Mouse (Mus musculus) spleen, adult 18-20 months (tissue): ENCODE results near the gene Krt33a.
A peak's percentile ranks its signal among the peaks of the same experiment; 100 is the strongest.

Experiments
- DNase-seq, 2 experiments: peaks; one replicate each; pipeline ENCODE4 v3.0.0; 2022; ENCODE audit warnings: mixed read lengths in 2 of 2

Krt33a gene

GRCm38 (mm10) chr11:100016112-100016511 lies at the start of gene Krt33a:
Krt33a (minus strand) TSS chr11:100016212.
- DNase-seq, result no peak

DNA sequence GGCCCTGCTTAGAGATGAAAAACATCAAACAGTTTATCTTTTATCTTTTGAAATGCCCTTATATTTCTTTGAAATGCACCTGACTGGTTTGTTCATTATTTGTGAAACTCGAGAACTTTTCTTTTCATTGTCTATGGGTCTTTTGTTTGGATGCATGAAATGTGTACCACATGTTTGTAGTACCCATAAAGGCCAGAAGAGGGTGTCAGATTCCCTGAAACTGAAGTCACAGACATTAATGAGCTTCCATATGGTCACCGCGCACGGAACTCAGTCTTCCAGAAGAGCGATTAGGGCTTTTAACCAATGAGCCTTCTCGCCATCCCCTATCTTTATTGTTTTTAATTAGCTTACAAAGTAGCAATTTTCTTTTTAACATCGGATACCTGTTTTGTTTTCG lies 42.9 kb upstream of the Krt33a start:
- DNase-seq, result no peak

DNA sequence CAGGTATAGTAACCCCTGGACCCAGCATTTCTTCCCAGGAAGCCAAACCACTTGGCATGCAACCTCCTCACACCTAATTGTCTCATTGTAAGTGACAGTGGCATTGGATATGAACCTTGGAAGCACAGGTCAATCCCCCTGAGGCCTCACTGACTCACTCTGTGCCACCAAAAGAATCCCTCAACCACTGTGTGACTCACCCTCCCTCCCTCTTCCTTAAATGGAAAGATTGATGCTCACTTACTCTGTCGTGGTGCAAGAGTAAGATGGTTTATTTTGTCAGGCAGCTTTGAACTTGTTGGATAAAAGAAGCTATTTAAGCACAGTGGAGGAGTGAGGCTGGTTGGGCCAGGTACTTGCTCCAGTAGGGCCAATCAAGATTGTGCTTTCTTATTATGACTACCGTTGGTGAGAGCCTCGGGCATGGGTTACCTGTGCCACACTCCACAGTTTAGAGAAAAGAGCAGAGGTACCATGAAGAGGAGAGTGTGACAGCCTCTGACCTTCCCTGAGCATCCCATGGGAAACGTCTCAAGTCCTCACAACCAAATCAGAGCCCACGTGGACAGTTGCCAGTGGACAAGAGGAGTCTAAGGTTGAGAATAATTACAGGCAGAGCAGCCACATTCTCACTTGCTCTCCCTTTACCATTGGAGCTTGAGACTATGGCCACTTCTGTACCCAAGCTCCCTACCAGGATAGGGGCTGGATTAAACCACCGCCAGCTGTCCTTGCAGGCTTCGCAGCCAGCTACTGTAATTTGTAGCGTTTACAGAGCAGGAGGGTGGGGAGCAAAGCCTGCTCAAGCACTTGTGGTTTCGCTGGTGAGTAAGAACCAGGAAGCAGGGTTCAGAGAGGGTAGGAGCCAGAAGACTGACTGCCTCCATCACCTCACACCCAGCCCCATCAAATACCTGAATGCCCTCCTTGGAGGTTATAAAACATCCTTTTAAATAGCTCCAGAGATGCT lies 40.0 kb upstream of the Krt33a start:
- no peak for DNase-seq

DNA sequence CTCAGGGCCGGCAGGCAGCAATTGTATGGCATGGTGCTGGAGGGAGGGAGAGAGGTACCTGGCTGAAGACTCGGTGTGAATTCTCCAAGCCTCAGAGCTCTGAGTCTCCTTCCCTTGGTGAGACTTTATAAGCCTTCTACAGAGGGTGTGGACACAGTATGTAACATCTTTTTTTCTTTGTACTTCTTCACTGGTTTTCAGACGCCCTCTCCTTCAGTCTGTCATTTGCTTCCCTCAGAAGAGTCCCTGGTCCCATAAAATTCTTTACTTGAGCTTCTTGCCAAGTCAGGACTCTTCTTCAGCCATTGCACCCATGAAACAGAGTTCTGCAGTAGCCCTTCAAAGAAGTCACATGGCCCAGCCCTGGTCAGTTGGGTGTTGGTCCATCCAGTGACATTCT lies 34.4 kb upstream of the Krt33a start, which contains the start of gene Krt31:
Gene Krt31 (minus strand): TSS at position 101 of the 400 bp plus-strand sequence.
- DNase-seq, result no peak

DNA sequence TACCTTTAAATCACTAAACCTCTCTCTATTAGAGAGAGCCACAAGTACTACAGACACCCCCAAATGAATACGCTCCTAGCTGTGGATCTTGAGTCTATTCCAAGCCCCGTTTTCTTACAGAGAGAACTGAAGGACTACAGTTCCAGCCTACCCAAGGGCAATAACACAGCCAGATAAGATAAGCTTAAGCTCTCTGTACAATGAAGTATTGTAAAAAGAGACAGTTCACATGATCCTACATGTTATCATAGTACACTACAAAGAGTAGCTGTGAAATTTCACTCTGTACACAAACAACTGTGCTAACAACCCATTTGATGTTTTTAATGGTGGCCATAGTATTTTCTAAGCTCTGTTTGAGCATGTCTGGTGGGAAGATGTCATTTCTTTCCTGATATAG lies 31.2 kb upstream of the Krt33a start:
- DNase-seq, result no peak

- no peak for DNase-seq
These were observed 30.4 kb upstream of the Krt33a start for GRCm38 (mm10) chr11:100046303-100046866.

DNA sequence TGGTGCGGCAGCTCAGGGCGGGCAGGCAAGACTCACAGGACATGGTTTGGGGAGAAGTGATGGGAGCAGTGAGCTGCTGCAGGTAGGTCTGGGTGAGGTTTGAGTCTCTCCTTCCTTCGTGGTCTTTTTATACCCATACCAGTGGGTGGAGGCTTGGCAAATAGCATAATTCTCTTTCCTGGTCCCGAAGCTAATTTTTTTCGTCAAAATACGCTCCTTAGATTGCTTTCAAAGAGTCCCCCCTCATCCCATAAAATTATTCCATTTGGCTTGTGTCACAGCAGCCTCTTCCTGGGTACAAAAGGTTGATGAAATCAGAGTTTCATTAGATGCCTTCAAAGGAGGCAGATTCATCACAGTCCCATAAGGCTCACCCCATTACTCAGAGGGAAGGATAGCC lies 25.4 kb upstream of the Krt33a start, which contains the start of gene Krt34:
Gene Krt34 (minus strand): TSS at position 101 of the 400 bp plus-strand sequence.
- DNase-seq, result no peak

DNA sequence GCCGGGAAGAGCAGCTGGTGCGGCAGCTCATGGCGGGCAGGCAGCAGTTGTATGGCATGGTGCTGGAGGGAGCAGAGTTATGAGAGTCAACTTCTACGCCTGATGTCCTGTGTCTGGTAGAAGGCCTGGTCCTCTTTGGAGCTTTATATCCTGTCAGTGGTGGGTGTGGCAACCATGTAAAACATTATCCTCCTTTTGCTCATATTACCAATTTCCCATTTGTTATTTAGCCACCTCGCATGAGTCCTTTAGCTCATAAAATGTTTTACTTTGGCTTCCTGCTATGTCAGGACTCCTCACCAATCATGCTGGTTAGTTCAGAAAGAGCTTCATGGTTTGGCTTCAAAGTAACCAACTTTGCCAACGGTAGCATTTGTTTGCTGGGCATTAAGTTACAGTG lies 13.8 kb upstream of the Krt33a start, which contains the start of gene Krt33b:
Gene Krt33b (minus strand): TSS at position 101 of the 400 bp plus-strand sequence.
- no peak for DNase-seq

GRCm38 (mm10) chr11:100021438-100021837 lies 5.4 kb upstream of the Krt33a start:
- DNase-seq, result no peak

DNA sequence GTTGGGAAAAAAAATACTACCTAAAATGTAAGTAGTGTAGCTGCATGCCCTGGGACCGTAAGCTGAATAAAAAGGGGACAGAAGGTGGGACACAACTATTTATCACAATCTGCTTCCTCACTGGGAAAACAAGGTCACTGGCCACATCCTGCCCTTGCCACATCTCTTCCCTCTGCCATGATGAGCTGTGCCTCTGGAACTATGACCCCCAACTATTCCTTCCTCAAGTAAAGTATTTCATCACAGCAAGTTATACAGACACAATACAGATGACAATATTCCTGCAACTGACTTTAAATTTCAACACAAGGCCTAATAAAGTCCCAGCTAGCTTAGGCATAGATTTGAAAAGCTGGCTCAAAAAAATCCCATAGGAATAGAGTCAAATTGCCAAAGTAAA lies 3.5 kb upstream of the Krt33a start:
- no peak for DNase-seq

- DNase-seq, result no peak
These were observed 2.3 kb downstream of the Krt33a start for GRCm38 (mm10) chr11:100013691-100014171.

DNA sequence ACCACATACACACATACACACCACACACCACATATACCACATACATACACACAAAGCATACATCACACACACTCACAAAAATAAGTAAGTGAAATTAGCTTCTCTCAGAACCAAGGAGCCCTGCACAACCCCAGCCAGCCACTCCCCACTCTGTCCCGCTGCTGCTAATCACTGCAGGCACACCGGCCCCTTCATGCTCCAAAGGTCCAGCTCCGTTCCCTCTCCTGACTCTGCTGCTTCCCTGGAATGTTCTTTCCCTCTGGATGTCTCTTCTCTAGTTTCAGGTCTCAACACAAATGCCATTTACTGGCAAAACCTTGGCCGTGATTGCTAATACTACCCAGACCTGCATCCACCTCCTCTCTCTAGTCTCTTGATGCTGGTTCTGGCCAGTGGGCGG lies 5.3 kb downstream of the Krt33a start:
- no peak for DNase-seq

DNA sequence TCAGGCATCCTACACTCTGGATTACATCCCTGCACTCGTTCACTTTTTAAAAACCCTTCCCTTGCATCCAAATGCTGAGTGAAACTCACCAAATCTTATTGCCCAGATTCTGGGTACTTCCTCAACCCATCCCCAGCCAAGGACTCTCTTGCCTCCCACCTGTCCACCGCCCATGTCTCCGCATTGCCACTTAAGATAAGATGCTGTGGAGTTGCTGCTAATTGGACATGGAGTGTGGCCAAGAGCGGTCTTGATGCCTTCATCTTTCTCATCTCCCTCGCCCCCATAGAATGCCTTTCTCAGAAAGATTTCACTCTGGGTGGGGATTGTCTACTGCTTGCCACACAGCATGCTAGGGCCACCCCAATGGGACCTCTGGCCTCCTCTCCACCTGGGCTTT lies 7.7 kb downstream of the Krt33a start:
- DNase-seq, result no peak

- no peak for DNase-seq
These were observed 9.4 kb downstream of the Krt33a start for GRCm38 (mm10) chr11:100006624-100007023.

GRCm38 (mm10) chr11:100005905-100006304 lies 10.1 kb downstream of the Krt33a start:
- DNase-seq, result no peak

DNA sequence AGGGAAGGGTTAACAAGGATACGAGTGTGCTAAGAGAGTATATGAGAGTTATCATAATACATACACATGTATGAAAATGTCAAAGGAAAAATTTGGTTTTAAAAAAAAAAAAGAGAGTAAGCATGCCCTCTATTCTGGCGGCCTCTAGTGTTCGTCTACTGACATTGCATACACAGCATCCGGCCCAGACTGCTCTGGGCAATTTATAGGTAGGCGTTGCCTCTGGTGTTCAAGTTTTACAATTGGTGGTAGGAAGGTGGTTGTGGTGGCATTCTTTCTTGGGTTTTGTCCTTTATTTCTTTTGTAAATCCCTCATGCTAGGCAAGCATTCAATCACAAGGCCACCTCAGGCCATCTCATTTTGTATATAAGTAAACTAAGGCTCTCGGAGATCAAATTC lies 11.2 kb downstream of the Krt33a start:
- peak in 1 of 2 experiments; percentile 14 for DNase-seq

- no peak for DNase-seq
These were observed 16.9 kb downstream of the Krt33a start for GRCm38 (mm10) chr11:99999091-99999490.

DNA sequence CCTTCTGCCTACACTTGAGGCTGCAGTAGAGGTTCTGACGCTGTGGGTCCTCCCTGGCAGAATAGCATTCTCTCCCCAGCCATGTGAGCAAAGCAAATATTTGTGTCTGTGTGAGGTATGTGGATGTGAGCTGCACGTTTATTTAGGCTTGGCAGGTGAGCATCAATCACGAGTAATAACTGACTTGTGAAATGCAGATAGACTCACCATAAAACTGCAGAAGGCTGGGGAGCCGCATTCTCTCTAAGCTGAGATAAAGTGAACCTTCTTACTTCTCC lies 21.7 kb downstream of the Krt33a start:
- DNase-seq, result no peak

DNA sequence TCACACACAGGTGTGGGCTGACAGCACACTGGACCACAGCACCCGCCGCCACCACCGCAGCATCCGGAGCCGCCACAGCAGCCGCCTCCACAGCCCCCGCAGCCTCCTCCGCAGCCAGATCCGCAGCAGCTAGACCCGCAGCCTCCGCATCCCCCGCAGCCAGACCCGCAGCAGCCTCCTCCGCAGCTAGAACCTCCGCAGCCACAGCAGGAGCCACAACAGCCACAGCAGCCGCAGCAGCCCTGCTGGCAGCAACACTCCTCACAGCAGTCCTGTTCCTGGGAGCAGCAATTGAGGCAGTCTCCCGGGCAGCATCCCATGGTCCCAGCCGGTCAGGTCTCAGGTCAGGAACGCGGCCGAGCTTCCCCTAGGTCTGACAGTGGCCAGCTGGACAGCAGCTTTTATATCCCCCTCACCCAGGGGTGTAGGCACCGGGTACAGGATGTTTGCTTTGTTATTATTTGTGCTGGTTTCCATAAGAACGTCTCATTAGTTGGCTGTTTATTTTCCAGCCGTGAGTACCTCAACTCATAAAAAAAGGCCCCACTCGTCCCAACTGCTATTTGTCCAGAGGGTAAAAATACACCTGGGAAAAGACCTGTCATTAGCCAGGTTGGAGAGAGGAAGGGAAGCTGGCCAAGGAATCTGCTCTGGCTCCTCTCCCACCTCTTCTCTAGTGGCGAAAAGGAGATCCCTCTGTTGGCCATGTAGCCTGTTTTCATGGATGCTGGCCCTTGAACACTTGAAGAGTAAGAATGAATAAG lies 22.2 kb downstream of the Krt33a start, which contains the start of gene Krtap17-1:
Gene Krtap17-1 (minus strand): TSS at position 375 of the 764 bp plus-strand sequence.
- no peak for DNase-seq

GRCm38 (mm10) chr11:99990571-99990970 lies 25.4 kb downstream of the Krt33a start:
- no peak for DNase-seq

- no peak for DNase-seq
These were observed 26.1 kb downstream of the Krt33a start for GRCm38 (mm10) chr11:99989881-99990405.

DNA sequence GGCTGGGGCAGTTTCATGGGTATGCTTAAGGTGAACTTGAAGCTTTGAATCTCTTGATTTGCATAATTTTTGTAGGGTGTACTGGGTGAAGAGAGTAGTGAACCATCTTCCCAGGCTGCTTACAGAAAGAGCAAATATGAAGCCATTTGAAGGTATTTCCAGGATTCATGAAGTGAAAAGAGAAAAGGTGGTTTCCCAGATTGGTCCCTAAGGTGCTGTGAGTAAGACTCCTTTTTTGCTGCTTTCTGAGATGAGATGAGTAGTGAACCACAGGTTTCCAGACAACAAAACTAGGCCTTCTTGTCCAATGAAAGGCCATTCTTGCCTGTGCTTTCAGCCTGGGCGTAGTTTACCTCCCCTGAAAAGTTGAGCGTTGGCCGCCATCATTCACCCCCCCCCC lies 27.5 kb downstream of the Krt33a start:
- no peak for DNase-seq

- no peak for DNase-seq
These were observed 29.8 kb downstream of the Krt33a start, which contains the start of gene Krtap16-1 for GRCm38 (mm10) chr11:99986180-99986647. Krtap16-1 (minus strand) TSS chr11:99986597.
